Mouse (Mus musculus) kidney, embryonic 14.5 days (tissue): ENCODE results near the gene Nfkbie. TPM values are rescaled to one million over a fixed set of nuclear protein-coding genes. Genes with fewer than 3 reads are reported as not detected.

Experiments used
- ATAC-seq: fragments of 200-750 bp; cut with Nextera tagmentation; 2 replicates; pipeline ENCODE4 v1.8.0; 2017; ENCODE audit warnings: moderate number of reproducible peaks, mild to moderate bottlenecking, moderate TSS enrichment, moderate library complexity; ENCODE audit not compliant: low FRiP score, low TSS enrichment
- H3K27ac ChIP-seq: fragments of 300-500 bp; sonication (generic); 2 replicates; pipeline ENCODE4 v1.5.1; 2014; ENCODE audit warnings: low read depth, mild to moderate bottlenecking, low read length, moderate library complexity, mixed read lengths
- H3K27me3 ChIP-seq: fragments of 300-500 bp; sonication (generic); 2 replicates; pipeline ENCODE4 v1.6.1; 2014; ENCODE audit warnings: mild to moderate bottlenecking, low read length; ENCODE audit not compliant: control insufficient read depth, insufficient read depth
- H3K36me3 ChIP-seq: fragments of 300-500 bp; sonication (generic); 2 replicates; pipeline ENCODE4 v1.6.1; 2014; ENCODE audit warnings: low read length, mixed read lengths; ENCODE audit not compliant: control insufficient read depth, insufficient read depth
- H3K4me1 ChIP-seq: fragments of 300-500 bp; sonication (generic); 2 replicates; pipeline ENCODE4 v1.6.1; 2014; ENCODE audit warnings: low read length, mixed read lengths; ENCODE audit not compliant: control insufficient read depth, insufficient read depth
- H3K4me2 ChIP-seq: fragments of 300-500 bp; sonication (generic); replicated peaks from 2 replicates; pipeline ENCODE4 v1.6.1; 2014; ENCODE audit warnings: low read depth, mild to moderate bottlenecking, low read length
- H3K4me3 ChIP-seq: fragments of 300-500 bp; sonication (generic); 2 replicates; pipeline ENCODE4 v1.5.1; 2014; ENCODE audit warnings: mild to moderate bottlenecking, low read length
- H3K9ac ChIP-seq: fragments of 300-500 bp; sonication (generic); 2 replicates; pipeline ENCODE4 v1.6.1; 2014; ENCODE audit warnings: low read depth, mild to moderate bottlenecking, low read length, moderate library complexity
- H3K9me3 ChIP-seq: fragments of 300-500 bp; sonication (generic); 2 replicates; pipeline ENCODE4 v1.6.1; 2016; ENCODE audit warnings: low read length; ENCODE audit not compliant: control insufficient read depth
- WGBS: fragments of 180-500 bp; shearing (Covaris S2); extraction: QIAGEN DNeasy Blood & Tissue Kit; methylation state at CpG from one replicate; pipeline ENCODE4 v1.1.7; 2014; 5-methylcytosine and 5-hydroxymethylcytosine counted together
- polyA plus RNA-seq: library from polyadenylated mRNA; unstranded; fragments of >200 nt; fragmentation: Nextera tagmentation; extraction: Ambion mirVana; gene quantifications from 2 replicates; pipeline ENCODE4 v1.2.1, GENCODE M21; 2014

Gene Nfkbie
- 3.5 and 4.8 TPM in 2 replicates for polyA plus RNA-seq

GRCm38 (mm10) chr17:45555452-45556106, at the start of gene Nfkbie:
Nfkbie (plus strand) TSS chr17:45555703.
- Histone ChIP-seq H3K4me2 (peak within 1 kb of the TSS; percentile 92), H3K9ac (peak within 1 kb of the TSS; percentile 60), H3K9me3 (no peaks in the 10 kb centered on the region), H3K4me1 (peaks cover 8% of the 10 kb centered on the region; the same call in 1 of the 2 replicates), H3K4me3 (peak within 1 kb of the TSS; percentile 59), H3K27me3 (peaks cover 7% of the 10 kb centered on the region; the same call in 1 of the 2 replicates), H3K27ac (no peak within 1 kb of the TSS), H3K36me3 (no peaks in the 10 kb centered on the region)
- WGBS, result under 1% methylated on average over 45 of the region's 45 CpGs
- ATAC-seq, result peak; percentile 72

DNA sequence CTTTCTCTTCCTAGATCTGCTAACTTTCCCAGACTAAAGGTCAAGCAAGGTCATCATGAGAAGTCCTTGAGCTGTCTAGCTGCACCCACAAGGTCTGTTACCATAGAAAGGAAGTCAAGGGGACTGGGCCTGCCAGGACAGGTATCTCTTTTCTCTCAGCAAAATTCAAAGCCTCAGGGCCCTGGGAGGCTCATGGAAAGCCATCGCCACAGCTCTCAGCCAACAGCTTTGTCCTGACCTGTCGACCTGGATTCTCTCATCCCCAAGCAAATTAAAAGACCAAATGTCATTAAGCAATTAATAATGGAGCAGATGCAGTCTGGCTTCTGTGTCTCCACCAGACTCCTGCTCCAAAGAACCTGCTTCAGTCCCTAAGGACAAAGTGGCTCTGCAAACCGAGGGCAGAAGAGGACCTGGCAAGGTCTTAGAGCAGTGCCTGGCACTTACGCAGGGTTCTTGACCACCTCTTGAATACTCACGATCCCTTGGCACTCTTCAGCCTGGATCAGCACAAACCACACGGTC, 49.5 kb upstream of the Nfkbie start:
- WGBS, result 73% methylated on average over 6 of the region's 6 CpGs
- no peaks in the 10 kb centered on the region for H3K27me3 ChIP-seq
- H3K4me3 ChIP-seq, result no peak overlapping the region
- ATAC-seq, result no peak
- no peaks in the 10 kb centered on the region for H3K4me1 ChIP-seq
- peaks cover 19% of the 10 kb centered on the region; the same call in 1 of the 2 replicates for H3K36me3 ChIP-seq
- no peak overlapping the region for H3K9ac ChIP-seq
- no peaks in the 10 kb centered on the region for H3K9me3 ChIP-seq
- H3K27ac ChIP-seq, result no peak overlapping the region
- H3K4me2 ChIP-seq, result no peak overlapping the region

GRCm38 (mm10) chr17:45506700-45507189, 48.8 kb upstream of the Nfkbie start, which contains the start of gene Aars2:
Aars2 (plus strand) TSS chr17:45506841.
- H3K9me3 ChIP-seq, result no peaks in the 10 kb centered on the region
- under 1% methylated on average over 42 of the region's 42 CpGs for WGBS
- 0 out of 2 replicates have a peak within 1 kb of the TSS, but pooled peaks have one; percentile 53 for H3K27ac ChIP-seq
- ATAC-seq, result peak; percentile 93
- peak within 1 kb of the TSS; percentile 78 for H3K4me3 ChIP-seq
- no peaks in the 10 kb centered on the region for H3K27me3 ChIP-seq
- no peaks in the 10 kb centered on the region for H3K4me1 ChIP-seq
- H3K4me2 ChIP-seq, result peak within 1 kb of the TSS; percentile 40
- H3K9ac ChIP-seq, result peak within 1 kb of the TSS; percentile 72
- H3K36me3 ChIP-seq, result peaks cover 19% of the 10 kb centered on the region; the same call in 1 of the 2 replicates

DNA sequence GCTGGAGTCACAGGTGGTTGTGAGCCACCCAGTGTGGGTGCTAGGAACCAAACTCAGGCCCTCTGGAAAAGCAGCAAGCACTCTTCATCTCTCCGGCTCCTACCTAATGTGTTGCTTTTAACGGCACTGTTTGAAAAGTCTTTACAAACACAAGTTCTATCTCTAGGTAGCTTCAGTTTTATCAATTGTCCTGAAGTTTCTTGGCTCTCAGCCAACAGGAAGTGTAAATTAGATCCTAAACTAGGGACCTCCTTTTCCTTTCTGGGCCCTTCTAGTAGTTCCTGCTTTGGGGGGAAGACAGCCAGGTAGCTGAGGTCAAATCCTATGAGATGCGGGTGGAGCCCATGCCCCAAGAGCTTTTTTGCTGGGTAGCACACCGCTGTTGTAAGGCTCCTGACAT, 44.6 kb upstream of the Nfkbie start:
- Histone ChIP-seq H3K27me3 (no peaks in the 10 kb centered on the region), H3K9me3 (no peaks in the 10 kb centered on the region), H3K36me3 (peaks cover 19% of the 10 kb centered on the region; the same call in 1 of the 2 replicates), H3K27ac (no peak overlapping the region), H3K4me3 (no peak overlapping the region), H3K4me1 (no peaks in the 10 kb centered on the region), H3K9ac (no peak overlapping the region), H3K4me2 (no peak overlapping the region)
- ATAC-seq, result no peak
- WGBS, result 95% methylated on average over 4 of the region's 4 CpGs

GRCm38 (mm10) chr17:45511757-45512156, 43.7 kb upstream of the Nfkbie start:
- no peaks in the 10 kb centered on the region for H3K4me1 ChIP-seq
- no peak overlapping the region for H3K27ac ChIP-seq
- H3K4me2 ChIP-seq, result no peak overlapping the region
- no peak for ATAC-seq
- H3K27me3 ChIP-seq, result no peaks in the 10 kb centered on the region
- H3K36me3 ChIP-seq, result peaks cover 22% of the 10 kb centered on the region; the same call in 1 of the 2 replicates
- WGBS, result 87% methylated on average over 4 of the region's 4 CpGs
- no peak overlapping the region for H3K4me3 ChIP-seq
- no peaks in the 10 kb centered on the region for H3K9me3 ChIP-seq
- H3K9ac ChIP-seq, result no peak overlapping the region

DNA sequence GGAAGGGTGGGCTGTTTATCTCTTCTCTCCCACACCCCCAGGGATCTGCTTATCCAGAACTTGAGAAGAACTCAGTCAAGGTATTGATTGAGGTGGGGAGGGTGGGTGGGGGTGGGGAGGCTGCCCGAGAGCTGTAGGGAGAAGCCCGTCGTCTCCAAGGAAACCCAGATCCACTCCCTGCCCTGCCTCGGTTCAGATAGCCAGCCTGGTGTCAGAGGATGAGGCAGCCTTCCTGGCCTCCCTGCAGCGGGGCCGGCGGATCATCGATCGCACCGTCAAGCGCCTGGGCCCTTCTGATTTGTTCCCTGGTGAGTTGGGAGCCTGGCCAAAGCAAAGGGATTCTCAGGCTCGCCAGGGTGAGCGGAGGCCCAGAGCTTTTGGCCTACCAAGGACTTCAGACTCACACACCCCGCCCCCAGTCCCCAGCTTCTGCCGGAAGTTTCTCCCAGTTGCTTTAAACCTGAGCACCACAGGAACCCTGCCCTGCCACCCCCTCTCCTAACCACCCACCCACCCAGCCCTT, 40.2 kb upstream of the Nfkbie start:
- Histone ChIP-seq H3K4me1 (no peaks in the 10 kb centered on the region), H3K27me3 (no peaks in the 10 kb centered on the region), H3K4me3 (no peak overlapping the region), H3K9me3 (no peaks in the 10 kb centered on the region), H3K36me3 (peaks cover 15% of the 10 kb centered on the region; the same call in 1 of the 2 replicates), H3K9ac (no peak overlapping the region), H3K27ac (no peak overlapping the region), H3K4me2 (no peak overlapping the region)
- WGBS, result 63% methylated on average over 15 of the region's 15 CpGs
- no peak for ATAC-seq

GRCm38 (mm10) chr17:45515806-45516205, 39.7 kb upstream of the Nfkbie start:
- Histone ChIP-seq H3K4me3 (no peak overlapping the region), H3K9ac (no peak overlapping the region), H3K9me3 (no peaks in the 10 kb centered on the region), H3K4me1 (no peaks in the 10 kb centered on the region), H3K4me2 (no peak overlapping the region), H3K27ac (no peak overlapping the region), H3K27me3 (no peaks in the 10 kb centered on the region), H3K36me3 (peaks cover 12% of the 10 kb centered on the region; the same call in 1 of the 2 replicates)
- ATAC-seq, result no peak
- 84% methylated on average over 10 of the region's 10 CpGs for WGBS

GRCm38 (mm10) chr17:45516488-45516887, 39.0 kb upstream of the Nfkbie start:
- Histone ChIP-seq H3K9ac (no peak overlapping the region), H3K27ac (no peak overlapping the region), H3K4me1 (no peaks in the 10 kb centered on the region), H3K9me3 (no peaks in the 10 kb centered on the region), H3K36me3 (peaks cover 15% of the 10 kb centered on the region; the same call in 1 of the 2 replicates), H3K4me2 (no peak overlapping the region), H3K27me3 (no peaks in the 10 kb centered on the region), H3K4me3 (no peak overlapping the region)
- no peak for ATAC-seq
- 49% methylated on average over 8 of the region's 8 CpGs for WGBS

- Histone ChIP-seq H3K9me3 (no peaks in the 10 kb centered on the region), H3K27me3 (no peaks in the 10 kb centered on the region), H3K4me1 (no peaks in the 10 kb centered on the region), H3K27ac (no peak overlapping the region), H3K36me3 (peaks cover 15% of the 10 kb centered on the region; the same call in 1 of the 2 replicates), H3K4me2 (no peak overlapping the region), H3K9ac (no peak overlapping the region), H3K4me3 (no peak overlapping the region)
- WGBS, result 93% methylated on average over 21 of the region's 21 CpGs
- ATAC-seq, result no peak
Observed at GRCm38 (mm10) chr17:45517135-45517534, 38.4 kb upstream of the Nfkbie start.
